Mouse (Mus musculus): ENCODE measurements around the gene Ankrd35. TPM values are rescaled to one million over a fixed set of nuclear protein-coding genes. Genes with fewer than 3 reads are reported as not detected.
A peak's percentile ranks its signal among the peaks of the same experiment; 100 is the strongest.

The Ankrd35 gene
- polyA plus RNA-seq (2015; fragmentation: Nextera tagmentation; extraction: Ambion mirVana), result 0.22 and 0.28 TPM in 2 replicates

- H3K27ac ChIP-seq (ENCODE audit: low read length), result no peak within 1 kb of the TSS
- H3K36me3 ChIP-seq (ENCODE audit: control insufficient read depth, insufficient read depth), result no peaks in the 10 kb centered on the region
- 6% methylated on average over 35 of the region's 35 CpGs for WGBS (ENCODE audit: insufficient replicate concordance)
- H3K9ac ChIP-seq (ENCODE audit: low read depth, low read length), result no peak within 1 kb of the TSS
- peak within 1 kb of the TSS; percentile 49 for H3K4me3 ChIP-seq (ENCODE audit: low read depth, low read length)
- peaks cover 10% of the 10 kb centered on the region for H3K27me3 ChIP-seq (ENCODE audit: control insufficient read depth, insufficient read depth, low read depth, low read length)
- peak within 1 kb of the TSS; percentile 73 for H3K4me2 ChIP-seq (ENCODE audit: low read depth, low read length)
- H3K9me3 ChIP-seq (replicated peaks; ENCODE audit: control insufficient read depth, low read length), result no peaks in the 10 kb centered on the region
- ATAC-seq (ENCODE audit: low read depth), result peak; percentile 96
- H3K4me1 ChIP-seq (ENCODE audit: control insufficient read depth, low read depth, low read length), result no peaks in the 10 kb centered on the region
These were observed at the start of gene Ankrd35 for GRCm38 (mm10) chr3:96669727-96670468. TSS of gene Ankrd35 (plus strand) at chr3:96670131.

DNA sequence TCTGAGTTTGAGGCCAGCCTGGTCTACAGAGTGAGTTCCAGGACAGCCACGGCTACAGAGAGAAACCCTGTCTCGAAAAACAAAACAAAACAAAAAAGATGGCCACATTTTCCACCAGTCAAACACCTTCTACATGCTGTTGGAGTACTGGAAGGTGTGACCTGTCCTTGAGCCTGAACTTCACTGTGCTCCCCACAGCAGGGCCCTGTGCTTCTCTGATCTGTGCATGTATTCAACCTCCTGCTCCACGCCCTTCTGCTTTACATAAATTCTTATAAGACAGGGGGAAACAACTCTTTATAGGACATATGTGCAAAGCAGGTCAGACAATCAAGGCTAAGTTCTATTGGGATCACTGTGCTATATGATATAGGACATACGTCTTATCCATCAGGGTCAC, 46.7 kb upstream of the Ankrd35 start:
- ATAC-seq (ENCODE audit: low read depth), result no peak

GRCm38 (mm10) chr3:96629729-96630600, 40.0 kb upstream of the Ankrd35 start, which contains the start of gene Rbm8a:
TSS of gene Rbm8a (plus strand) at chr3:96629933.
- peak; percentile 96 for ATAC-seq (ENCODE audit: low read depth)

More for the DNA sequence above, 46.7 kb upstream of the Ankrd35 start:
- H3K9me3 ChIP-seq (replicated peaks; ENCODE audit: control insufficient read depth, low read length), result no peaks in the 10 kb centered on the region
- no peak overlapping the region for H3K4me2 ChIP-seq (ENCODE audit: low read depth, low read length)
- no peak overlapping the region for H3K27ac ChIP-seq (ENCODE audit: low read length)
- no peak overlapping the region for H3K4me3 ChIP-seq (ENCODE audit: low read depth, low read length)
- no peaks in the 10 kb centered on the region for H3K4me1 ChIP-seq (ENCODE audit: control insufficient read depth, low read depth, low read length)
- WGBS (ENCODE audit: insufficient replicate concordance), result 70% methylated on average over 4 of the region's 4 CpGs
- H3K9ac ChIP-seq (ENCODE audit: low read depth, low read length), result no peak overlapping the region
- H3K36me3 ChIP-seq (ENCODE audit: control insufficient read depth, insufficient read depth), result no peaks in the 10 kb centered on the region; the same call in none of the 2 replicates
- H3K27me3 ChIP-seq (ENCODE audit: control insufficient read depth, insufficient read depth, low read depth, low read length), result no peaks in the 10 kb centered on the region

DNA sequence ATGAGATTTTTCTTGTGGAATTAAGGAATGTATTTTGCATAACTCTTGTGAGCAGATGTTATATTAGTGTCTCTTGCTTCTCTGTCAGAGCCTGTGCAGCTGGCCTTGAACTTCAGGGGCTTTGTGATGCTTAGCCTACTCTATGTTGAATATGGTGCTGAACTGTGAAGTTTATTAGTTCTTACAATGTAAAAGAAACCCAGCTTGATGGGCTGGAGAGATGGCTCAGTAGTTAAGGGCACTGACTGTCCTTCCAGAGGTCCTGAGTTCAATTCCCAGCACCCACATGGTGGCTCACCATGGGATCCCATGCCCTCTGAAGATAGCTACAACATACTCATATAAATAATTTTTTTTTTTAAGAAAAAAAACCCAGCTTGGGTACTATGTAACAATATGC, 37.9 kb upstream of the Ankrd35 start:
- Histone ChIP-seq H3K36me3 (ENCODE audit: control insufficient read depth, insufficient read depth) (peaks cover 9% of the 10 kb centered on the region), H3K4me3 (ENCODE audit: low read depth, low read length) (no peak overlapping the region), H3K9ac (ENCODE audit: low read depth, low read length) (no peak overlapping the region), H3K9me3 (replicated peaks; ENCODE audit: control insufficient read depth, low read length) (no peaks in the 10 kb centered on the region), H3K27me3 (ENCODE audit: control insufficient read depth, insufficient read depth, low read depth, low read length) (no peaks in the 10 kb centered on the region), H3K4me1 (ENCODE audit: control insufficient read depth, low read depth, low read length) (peaks cover 34% of the 10 kb centered on the region), H3K4me2 (ENCODE audit: low read depth, low read length) (no peak overlapping the region), H3K27ac (ENCODE audit: low read length) (no peak overlapping the region)
- ATAC-seq (ENCODE audit: low read depth), result no peak

More at GRCm38 (mm10) chr3:96629729-96630600, 40.0 kb upstream of the Ankrd35 start, which contains the start of gene Rbm8a:
- H3K27me3 ChIP-seq (ENCODE audit: control insufficient read depth, insufficient read depth, low read depth, low read length), result no peaks in the 10 kb centered on the region
- peak within 1 kb of the TSS; percentile 77 for H3K27ac ChIP-seq (ENCODE audit: low read length)
- peaks cover 22% of the 10 kb centered on the region for H3K4me1 ChIP-seq (ENCODE audit: control insufficient read depth, low read depth, low read length)
- peak within 1 kb of the TSS; percentile 93 for H3K4me3 ChIP-seq (ENCODE audit: low read depth, low read length)
- H3K9ac ChIP-seq (ENCODE audit: low read depth, low read length), result peak within 1 kb of the TSS; percentile 84
- no peaks in the 10 kb centered on the region for H3K9me3 ChIP-seq (replicated peaks; ENCODE audit: control insufficient read depth, low read length)
- under 1% methylated on average over 48 of the region's 48 CpGs for WGBS (ENCODE audit: insufficient replicate concordance)
- H3K36me3 ChIP-seq (ENCODE audit: control insufficient read depth, insufficient read depth), result peaks cover 9% of the 10 kb centered on the region
- H3K4me2 ChIP-seq (ENCODE audit: low read depth, low read length), result peak within 1 kb of the TSS; percentile 84

DNA sequence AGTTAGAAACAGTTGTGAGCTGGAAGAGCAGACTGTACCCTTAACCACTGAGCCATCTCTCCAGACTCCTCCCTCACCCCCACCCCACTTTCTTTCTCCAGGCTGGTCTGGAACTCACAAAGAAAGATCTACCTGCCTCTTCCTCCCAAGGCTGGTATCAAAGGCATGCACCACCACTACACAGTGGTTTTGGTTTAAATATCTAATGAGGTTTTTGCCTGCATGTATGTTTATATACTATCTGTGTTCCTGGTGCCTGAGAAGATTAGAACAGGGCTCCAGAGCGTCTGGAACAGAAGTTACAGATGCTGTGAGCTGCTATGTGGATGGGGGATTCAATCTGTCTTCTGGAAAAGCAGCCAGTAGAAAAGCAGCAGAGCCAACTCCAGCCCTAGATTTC, 35.9 kb upstream of the Ankrd35 start:
- no peaks in the 10 kb centered on the region for H3K27me3 ChIP-seq (ENCODE audit: control insufficient read depth, insufficient read depth, low read depth, low read length)
- 51% methylated on average over 1 of the region's 1 CpGs for WGBS (ENCODE audit: insufficient replicate concordance)
- no peak overlapping the region for H3K4me2 ChIP-seq (ENCODE audit: low read depth, low read length)

GRCm38 (mm10) chr3:96634928-96635879, 34.7 kb upstream of the Ankrd35 start, which contains the start of the genes Pex11b and Gm42957:
TSS of gene Pex11b (plus strand) at chr3:96635376.
TSS of gene Gm42957 (plus strand) at chr3:96635474.
- Histone ChIP-seq H3K36me3 (ENCODE audit: control insufficient read depth, insufficient read depth) (peaks cover 9% of the 10 kb centered on the region), H3K9me3 (replicated peaks; ENCODE audit: control insufficient read depth, low read length) (no peaks in the 10 kb centered on the region), H3K4me3 (ENCODE audit: low read depth, low read length) (peak within 1 kb of the TSS; percentile 81), H3K27ac (ENCODE audit: low read length) (peak within 1 kb of the TSS; percentile 85), H3K4me2 (ENCODE audit: low read depth, low read length) (peak within 1 kb of the TSS; percentile 83), H3K4me1 (ENCODE audit: control insufficient read depth, low read depth, low read length) (peaks cover 32% of the 10 kb centered on the region), H3K9ac (ENCODE audit: low read depth, low read length) (peak within 1 kb of the TSS; percentile 96), H3K27me3 (ENCODE audit: control insufficient read depth, insufficient read depth, low read depth, low read length) (no peaks in the 10 kb centered on the region)
- peak; percentile 88 for ATAC-seq (ENCODE audit: low read depth)
- 2% methylated on average over 60 of the region's 60 CpGs for whole genome bisulfite sequencing (ENCODE audit: insufficient replicate concordance)

More for the DNA sequence above, 35.9 kb upstream of the Ankrd35 start:
- ATAC-seq (ENCODE audit: low read depth), result no peak
- H3K9ac ChIP-seq (ENCODE audit: low read depth, low read length), result no peak overlapping the region
- no peak overlapping the region for H3K4me3 ChIP-seq (ENCODE audit: low read depth, low read length)
- peaks cover 33% of the 10 kb centered on the region for H3K4me1 ChIP-seq (ENCODE audit: control insufficient read depth, low read depth, low read length)
- H3K9me3 ChIP-seq (replicated peaks; ENCODE audit: control insufficient read depth, low read length), result no peaks in the 10 kb centered on the region
- no peak overlapping the region for H3K27ac ChIP-seq (ENCODE audit: low read length)
- peaks cover 9% of the 10 kb centered on the region for H3K36me3 ChIP-seq (ENCODE audit: control insufficient read depth, insufficient read depth)

- Histone ChIP-seq H3K27me3 (ENCODE audit: control insufficient read depth, insufficient read depth, low read depth, low read length) (no peaks in the 10 kb centered on the region), H3K4me3 (ENCODE audit: low read depth, low read length) (peak overlapping the region; percentile 81), H3K9ac (ENCODE audit: low read depth, low read length) (peak overlapping the region; percentile 96), H3K27ac (ENCODE audit: low read length) (peak overlapping the region; percentile 85), H3K9me3 (replicated peaks; ENCODE audit: control insufficient read depth, low read length) (no peaks in the 10 kb centered on the region), H3K4me2 (ENCODE audit: low read depth, low read length) (peak overlapping the region; percentile 83), H3K36me3 (ENCODE audit: control insufficient read depth, insufficient read depth) (peaks cover 11% of the 10 kb centered on the region), H3K4me1 (ENCODE audit: control insufficient read depth, low read depth, low read length) (peaks cover 26% of the 10 kb centered on the region)
- 5% methylated on average over 15 of the region's 15 CpGs for WGBS (ENCODE audit: insufficient replicate concordance)
- peak; percentile 9; the same call in 1 of the 2 replicates for ATAC-seq (ENCODE audit: low read depth)
These were observed 34.0 kb upstream of the Ankrd35 start for GRCm38 (mm10) chr3:96635906-96636305.

DNA sequence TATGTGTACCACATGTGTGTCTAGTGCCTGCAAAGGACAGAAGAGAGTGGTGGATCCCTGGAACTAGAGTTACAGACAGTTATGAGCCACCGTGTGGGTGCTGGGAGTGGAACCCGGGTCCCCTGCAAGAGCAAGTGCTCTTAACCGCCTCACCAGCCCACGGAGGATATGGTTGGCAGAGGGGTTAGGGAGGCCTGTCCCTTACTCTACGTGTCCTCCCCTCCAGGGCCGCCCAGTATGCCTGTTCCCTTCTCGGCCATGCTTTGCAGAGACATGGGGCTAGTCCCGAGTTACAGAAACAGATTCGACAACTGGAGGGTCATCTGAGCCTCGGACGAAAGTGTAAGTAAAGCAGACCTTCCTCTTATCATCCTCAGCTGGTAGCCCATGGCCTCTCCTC, 33.5 kb upstream of the Ankrd35 start:
- Histone ChIP-seq H3K27ac (ENCODE audit: low read length) (no peak overlapping the region), H3K9ac (ENCODE audit: low read depth, low read length) (peak overlapping the region; percentile 96; the same call in 1 of the 2 replicates), H3K4me3 (ENCODE audit: low read depth, low read length) (peak overlapping the region; percentile 81), H3K27me3 (ENCODE audit: control insufficient read depth, insufficient read depth, low read depth, low read length) (no peaks in the 10 kb centered on the region), H3K4me1 (ENCODE audit: control insufficient read depth, low read depth, low read length) (peaks cover 22% of the 10 kb centered on the region), H3K36me3 (ENCODE audit: control insufficient read depth, insufficient read depth) (peaks cover 10% of the 10 kb centered on the region), H3K4me2 (ENCODE audit: low read depth, low read length) (peak overlapping the region; percentile 83), H3K9me3 (replicated peaks; ENCODE audit: control insufficient read depth, low read length) (no peaks in the 10 kb centered on the region)
- no peak for ATAC-seq (ENCODE audit: low read depth)
- 45% methylated on average over 11 of the region's 11 CpGs for WGBS (ENCODE audit: insufficient replicate concordance)

Data from liver, embryonic 16.5 days (tissue).